Mouse (Mus musculus) lung, postnatal 4 days (tissue): Measurements from ENCODE around the gene Slamf6.
"Not testable (repeated sequence)": the region's sequence is repeated elsewhere in the genome, so short reads cannot be mapped to it uniquely, and the experiment has no call there.

Experiments used
- DNase-seq, 2 experiments: peaks; one replicate each; pipeline ENCODE4 v3.0.0; 2021

The Slamf6 gene

GRCm38 (mm10) chr1:171917305-171918039 lies at the start of gene Slamf6:
Slamf6 (plus strand) TSS chr1:171917515.
- DNase-seq = peak in 1 of 2 experiments; percentile 29

- DNase-seq = no peak
Measured at GRCm38 (mm10) chr1:171886989-171887388, 30.3 kb upstream of the Slamf6 start.

GRCm38 (mm10) chr1:171895364-171895763 lies 22.0 kb upstream of the Slamf6 start, which contains the start of gene Gm10521:
Gm10521 (plus strand) TSS chr1:171895664.
- DNase-seq = not testable (repeated sequence)

GRCm38 (mm10) chr1:171904011-171904410 lies 13.3 kb upstream of the Slamf6 start:
- DNase-seq = no peak

GRCm38 (mm10) chr1:171915638-171916458 lies 1.5 kb upstream of the Slamf6 start:
- DNase-seq = no peak

- no peak for DNase-seq
Measured at GRCm38 (mm10) chr1:171918136-171918920, 1.0 kb downstream of the Slamf6 start.

GRCm38 (mm10) chr1:171919193-171919592 lies 1.9 kb downstream of the Slamf6 start:
- no peak for DNase-seq

- DNase-seq = no peak
Measured at GRCm38 (mm10) chr1:171919901-171920510, 2.7 kb downstream of the Slamf6 start.

GRCm38 (mm10) chr1:171920989-171921621 lies 3.8 kb downstream of the Slamf6 start:
- no peak for DNase-seq

GRCm38 (mm10) chr1:171921641-171922040 lies 4.3 kb downstream of the Slamf6 start:
- no peak for DNase-seq

- no peak for DNase-seq
Measured at GRCm38 (mm10) chr1:171922844-171923243, 5.5 kb downstream of the Slamf6 start.

GRCm38 (mm10) chr1:171924900-171925299 lies 7.6 kb downstream of the Slamf6 start:
- no peak for DNase-seq

- no peak for DNase-seq
Measured at GRCm38 (mm10) chr1:171933851-171934250, 16.5 kb downstream of the Slamf6 start.

- DNase-seq = no peak
Measured at GRCm38 (mm10) chr1:171938952-171939948, 21.9 kb downstream of the Slamf6 start.

- DNase-seq = no peak
Measured at GRCm38 (mm10) chr1:171940626-171941025, 23.3 kb downstream of the Slamf6 start.

- no peak for DNase-seq
Measured at GRCm38 (mm10) chr1:171946447-171946995, 29.2 kb downstream of the Slamf6 start.

GRCm38 (mm10) chr1:171948161-171948945 lies 31.0 kb downstream of the Slamf6 start:
- no peak for DNase-seq

- DNase-seq = no peak
Measured at GRCm38 (mm10) chr1:171948946-171949508, 31.7 kb downstream of the Slamf6 start.

GRCm38 (mm10) chr1:171955071-171955470 lies 37.8 kb downstream of the Slamf6 start:
- DNase-seq = no peak
